Mouse (Mus musculus) CD4-positive helper T cell, adult 2 months (primary cell): ENCODE results near the gene Tia1.
"Not testable (repeated sequence)": the region's sequence is repeated elsewhere in the genome, so short reads cannot be mapped to it uniquely, and the experiment has no call there.

ENCODE experiments used
- DNase-seq: peaks from one replicate; pipeline ENCODE4 v3.0.0-alpha.2; 2012; ENCODE audit warnings: low read depth, missing footprints, low spot score

The Tia1 gene

DNA sequence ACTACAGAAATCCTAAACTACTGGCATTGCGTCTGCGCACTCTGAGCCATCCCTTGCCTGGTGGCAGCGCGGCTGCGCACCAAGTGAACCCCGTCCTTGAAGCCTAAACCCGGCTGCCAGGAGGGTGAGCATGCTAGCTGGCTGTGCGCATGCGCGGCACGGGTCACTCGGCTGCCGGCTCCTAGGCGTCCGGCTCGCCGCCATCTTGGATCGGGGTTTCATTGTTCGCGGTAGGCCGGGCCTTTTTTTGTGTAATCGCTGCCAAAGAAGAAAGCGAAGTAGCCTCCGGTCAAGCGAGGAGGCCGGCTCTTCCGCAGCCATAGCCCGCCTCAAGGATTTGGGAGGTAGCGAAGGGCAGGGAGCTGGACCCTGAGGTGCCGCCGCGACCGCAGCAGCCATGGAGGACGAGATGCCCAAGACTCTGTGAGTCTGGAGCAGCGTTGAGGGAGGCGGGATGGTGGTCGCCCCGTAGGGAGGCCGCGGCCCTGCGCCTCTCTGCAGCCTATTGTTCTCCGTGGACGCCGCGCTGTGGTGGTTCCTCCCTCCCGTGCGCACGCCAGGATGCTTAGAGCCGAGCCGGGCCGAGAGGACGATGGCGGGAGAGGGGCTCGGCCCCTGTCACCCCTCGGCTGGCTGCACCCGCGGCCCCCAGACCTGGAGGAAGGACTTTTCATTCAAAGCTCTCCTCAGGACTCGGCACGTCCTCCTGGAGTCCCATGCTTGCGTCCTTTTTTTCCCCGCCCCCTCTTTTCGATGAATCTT lies at the start of gene Tia1:
Gene Tia1, plus strand, starts transcription at position 120 of the 762 bp plus-strand sequence.
- peak; percentile 98 for DNase-seq

GRCm38 (mm10) chr6:86354948-86355347 lies 49.1 kb upstream of the Tia1 start:
- DNase-seq, result no peak

GRCm38 (mm10) chr6:86356956-86357355 lies 47.1 kb upstream of the Tia1 start:
- no peak for DNase-seq

GRCm38 (mm10) chr6:86360691-86361090 lies 43.3 kb upstream of the Tia1 start:
- DNase-seq, result no peak

DNA sequence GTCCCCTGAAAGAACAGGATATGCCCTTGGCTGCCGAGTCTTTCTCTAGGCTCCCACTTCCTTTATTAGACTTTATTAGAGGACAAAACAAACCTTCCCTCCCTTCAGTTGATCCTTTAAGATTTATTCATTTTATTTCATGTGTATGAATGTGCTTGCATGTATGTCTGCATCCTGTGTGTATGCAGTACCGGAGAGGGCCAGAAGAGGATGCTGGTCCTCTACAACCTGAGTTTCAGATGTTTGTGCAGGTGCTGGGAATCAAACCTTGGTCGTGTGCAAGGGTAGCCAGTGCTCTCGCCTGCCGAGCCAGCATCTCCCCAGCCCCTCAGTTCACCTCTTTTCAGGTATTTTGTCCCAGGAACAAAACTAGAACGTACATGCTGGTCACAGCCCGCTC lies 42.6 kb upstream of the Tia1 start:
- DNase-seq, result no peak

- DNase-seq, result peak; percentile 79
Measured at GRCm38 (mm10) chr6:86364442-86365141, 39.4 kb upstream of the Tia1 start.

- peak; percentile 98 for DNase-seq
Measured at GRCm38 (mm10) chr6:86365371-86366124, 38.5 kb upstream of the Tia1 start, which contains the start of gene Fam136a. Fam136a (plus strand) TSS chr6:86365646.

DNA sequence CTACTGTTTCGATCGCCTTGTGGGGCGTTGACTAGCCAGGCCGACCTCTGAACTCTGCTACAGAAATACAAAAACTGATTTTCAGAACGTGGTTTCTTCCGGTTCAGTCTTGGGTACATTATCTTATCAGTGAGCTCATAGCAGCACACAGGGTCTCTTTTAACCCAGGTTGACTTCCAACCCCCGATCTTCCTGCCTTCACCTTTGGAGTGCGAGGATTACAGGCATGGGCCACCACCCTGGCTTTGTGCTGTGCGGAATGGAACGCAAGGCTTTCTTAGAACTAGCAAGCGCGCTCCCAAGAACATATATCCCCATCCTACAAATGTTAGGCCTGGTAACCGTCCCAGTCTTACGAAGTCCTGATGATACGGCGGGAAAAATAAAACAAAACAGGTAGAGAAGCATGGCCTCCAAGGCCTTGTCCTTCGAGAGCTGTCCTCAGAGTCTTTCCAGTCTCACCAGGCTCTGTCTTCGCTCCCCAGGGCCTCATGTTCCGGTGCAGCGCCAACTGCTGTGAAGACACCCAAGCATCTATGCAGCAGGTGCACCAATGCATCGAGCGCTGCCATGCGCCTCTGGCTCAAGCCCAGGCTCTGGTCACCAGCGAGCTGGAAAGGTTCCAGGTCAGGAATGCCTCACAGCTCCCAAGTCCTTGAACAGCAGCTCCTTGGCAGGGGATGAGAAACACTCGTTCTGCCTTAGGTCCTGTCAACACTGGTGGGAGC lies 37.7 kb upstream of the Tia1 start:
- no peak for DNase-seq

DNA sequence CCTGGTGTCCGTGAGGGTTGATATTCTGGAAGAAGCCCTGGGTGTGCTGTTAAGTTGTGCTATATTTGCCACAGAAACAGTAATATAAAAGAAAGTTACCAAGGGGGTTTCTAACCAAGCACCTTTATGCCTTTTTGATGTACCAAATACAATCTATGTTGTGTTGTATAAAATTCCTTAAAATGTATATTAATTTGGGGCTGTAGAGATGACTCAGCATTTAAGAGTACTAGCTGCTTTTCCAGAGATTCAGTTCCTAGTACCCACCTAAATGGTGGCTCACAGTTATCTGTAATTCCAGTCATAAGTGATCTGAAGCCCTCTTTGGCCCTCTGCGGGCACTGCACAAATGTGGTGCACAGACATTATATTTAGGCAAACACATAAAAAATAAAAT lies 37.2 kb upstream of the Tia1 start:
- DNase-seq, result no peak

DNA sequence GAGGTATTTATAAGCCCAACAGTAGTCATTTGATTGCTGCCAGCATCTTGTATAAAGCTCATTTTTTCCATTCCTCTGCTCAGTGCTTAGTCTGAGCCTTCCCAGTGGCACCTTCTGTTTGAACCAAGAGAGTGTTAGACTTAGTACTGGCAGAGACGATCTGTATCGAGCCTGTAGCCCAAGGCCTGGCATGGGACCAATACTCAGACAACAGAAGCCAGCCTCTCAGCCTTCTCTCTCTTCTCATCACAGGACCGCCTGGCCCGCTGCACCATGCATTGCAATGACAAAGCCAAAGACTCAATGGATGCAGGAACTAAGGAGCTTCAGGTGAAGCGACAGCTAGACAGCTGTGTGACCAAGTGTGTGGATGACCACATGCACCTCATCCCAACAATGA lies 35.5 kb upstream of the Tia1 start:
- no peak for DNase-seq

DNA sequence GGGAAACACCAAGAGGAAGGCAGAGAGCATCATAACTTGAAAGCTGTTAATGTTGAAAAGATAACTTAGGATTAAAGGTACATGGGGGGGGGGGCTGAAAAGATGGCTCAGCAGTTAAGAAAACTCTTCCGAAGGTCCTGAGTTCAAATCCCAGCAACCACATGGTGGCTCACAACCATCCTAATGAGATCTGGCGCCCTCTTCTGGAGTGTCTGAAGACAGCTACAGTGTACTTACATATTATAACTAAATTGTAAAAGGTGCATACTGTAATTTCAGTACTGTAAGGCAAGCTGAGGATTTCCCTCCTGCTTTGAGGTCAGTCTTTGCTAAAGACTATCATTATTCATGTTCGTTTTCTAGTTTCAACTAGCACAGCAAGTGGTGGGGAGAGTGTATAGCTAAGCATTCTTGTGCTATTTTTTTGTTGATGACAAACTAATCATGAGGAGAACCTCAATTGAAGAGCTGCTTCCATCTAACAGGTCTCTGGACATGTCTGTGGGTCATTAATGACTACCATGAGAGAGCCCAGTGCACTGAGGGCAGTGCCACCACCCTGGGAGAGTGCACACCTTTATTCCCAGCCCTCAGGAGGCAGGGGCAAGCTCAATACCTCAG lies 33.8 kb upstream of the Tia1 start:
- peak; percentile 42 for DNase-seq

GRCm38 (mm10) chr6:86370764-86371339 lies 33.2 kb upstream of the Tia1 start, which contains the start of gene Snrpg:
Snrpg (plus strand) TSS chr6:86371304.
- no peak for DNase-seq

GRCm38 (mm10) chr6:86371340-86371911 lies 32.6 kb upstream of the Tia1 start:
- peak; percentile 96 for DNase-seq

GRCm38 (mm10) chr6:86371950-86372516 lies 32.0 kb upstream of the Tia1 start:
- DNase-seq, result no peak

DNA sequence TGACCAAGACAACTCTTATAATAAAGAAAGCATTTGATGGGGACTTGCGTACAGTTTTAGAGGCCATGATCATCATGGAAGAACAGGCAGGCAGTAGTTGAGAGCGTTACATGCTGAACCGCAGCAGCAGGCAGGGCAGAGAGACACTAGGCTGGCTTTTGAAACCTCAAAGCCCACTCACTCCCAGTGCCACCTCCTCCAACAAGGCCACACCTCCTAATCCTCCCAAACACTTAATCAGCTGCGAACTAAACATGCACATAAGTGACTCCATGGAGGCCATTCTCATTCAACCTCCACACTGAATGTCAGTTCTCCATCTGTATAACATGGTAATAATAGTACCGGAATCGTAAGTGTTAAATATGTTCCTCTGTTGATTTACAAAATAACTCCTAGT lies 30.5 kb upstream of the Tia1 start:
- no peak for DNase-seq

DNA sequence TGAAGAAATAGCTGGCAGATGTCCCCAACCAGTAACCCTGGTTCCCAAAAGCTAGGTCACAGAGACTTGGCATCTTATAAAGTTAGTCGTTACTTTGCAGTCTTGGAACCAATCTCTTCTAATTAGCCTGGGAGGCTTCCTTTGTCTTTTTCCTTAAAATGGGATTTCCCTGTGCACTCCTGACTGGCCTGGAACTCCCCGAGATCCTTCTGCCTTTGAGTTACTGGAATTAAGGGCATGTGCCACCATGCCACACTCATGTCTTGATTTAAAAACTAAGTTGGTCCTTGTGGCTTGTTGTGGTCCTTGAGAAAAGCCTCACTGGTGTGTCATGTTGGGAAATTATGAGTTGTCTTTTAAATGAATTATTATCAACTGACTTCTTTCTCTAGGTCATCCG lies 25.7 kb upstream of the Tia1 start:
- no peak for DNase-seq

- not testable (repeated sequence) for DNase-seq
Measured at GRCm38 (mm10) chr6:86380112-86380511, 23.9 kb upstream of the Tia1 start.

GRCm38 (mm10) chr6:86382551-86382950 lies 21.5 kb upstream of the Tia1 start:
- no peak for DNase-seq

DNA sequence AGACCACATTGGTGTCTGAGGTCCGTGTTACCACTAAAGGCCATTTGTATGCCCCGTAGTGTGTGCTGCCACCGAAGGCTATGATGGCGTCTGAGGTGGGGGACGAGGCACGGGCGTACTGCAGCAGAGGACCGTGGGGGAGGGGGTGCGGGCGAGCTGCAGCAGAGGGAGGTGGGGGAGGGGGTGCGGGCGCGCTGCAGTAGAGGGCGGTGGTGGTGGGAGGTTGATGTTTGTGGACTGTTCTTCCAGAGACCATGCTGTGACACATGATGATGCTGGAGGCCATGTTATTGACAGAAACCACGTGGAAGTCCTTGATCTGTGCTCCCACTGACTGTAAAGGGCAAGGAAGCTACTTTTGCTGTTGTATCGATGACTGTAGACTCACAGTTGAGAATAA lies 20.6 kb upstream of the Tia1 start:
- DNase-seq, result no peak

DNA sequence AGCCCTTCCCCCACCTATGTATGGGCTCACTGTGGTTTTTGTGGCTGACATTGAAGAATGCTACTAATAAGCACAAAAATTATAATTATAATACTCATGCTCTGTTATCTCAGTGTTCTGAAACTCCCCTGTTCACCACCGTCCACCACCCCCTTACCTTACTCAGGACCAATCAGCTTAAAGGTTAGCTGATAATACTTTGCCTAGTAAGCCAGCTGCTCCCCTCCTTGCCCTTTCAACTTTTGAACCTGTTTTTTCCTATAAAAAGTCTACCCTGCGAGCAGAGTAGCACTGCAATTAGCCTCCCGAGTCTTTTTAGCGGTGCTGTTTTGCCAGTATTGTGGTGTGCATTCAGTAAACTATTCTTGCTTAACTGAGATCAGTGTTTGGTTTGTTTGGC lies 19.3 kb upstream of the Tia1 start:
- DNase-seq, result no peak
